Mouse (Mus musculus) liver, postnatal 0 days (tissue): ENCODE results near the gene Rps12.

Experiments
- CTCF ChIP-seq: sonication (generic); IDR thresholded peaks from 2 replicates; pipeline ENCODE4 v1.5.1; 2016; ENCODE audit warnings: antibody characterized with exemption, low read depth
- EP300 ChIP-seq: IDR thresholded peaks from 2 replicates; pipeline ENCODE4 v1.6.1; 2016; ENCODE audit warnings: antibody characterized with exemption, low read depth, mild to moderate bottlenecking

- TF ChIP-seq CTCF = no peak
- TF ChIP-seq EP300 = no peak
These were observed 4.1 kb downstream of the Rps12 start for GRCm38 (mm10) chr10:23782855-23783492.
